Mouse (Mus musculus): ENCODE data around the gene Ncapd3.

Ncapd3 gene

GRCm38 (mm10) chr9:27126543-27126942, 96.6 kb downstream of the Ncapd3 start:
- DNase-seq, result no peak

- no peak for DNase-seq
Measured at GRCm38 (mm10) chr9:27128629-27129028, 98.7 kb downstream of the Ncapd3 start.

GRCm38 (mm10) chr9:27134410-27134809, 104.4 kb downstream of the Ncapd3 start:
- peak; percentile 56 for DNase-seq

- no peak for DNase-seq
Measured at GRCm38 (mm10) chr9:27135372-27135771, 105.4 kb downstream of the Ncapd3 start.

- DNase-seq, result no peak
Measured at GRCm38 (mm10) chr9:27136651-27137050, 106.7 kb downstream of the Ncapd3 start.

- DNase-seq, result no peak
Measured at GRCm38 (mm10) chr9:27140432-27141065, 110.6 kb downstream of the Ncapd3 start.

- DNase-seq, result no peak
Measured at GRCm38 (mm10) chr9:27144271-27144840, 114.4 kb downstream of the Ncapd3 start.

All from embryo, embryonic 11 days (tissue).